Mouse (Mus musculus) liver, adult 2 months (tissue): Measurements from ENCODE around the gene Ccer2. TPM values are rescaled to one million over a fixed set of nuclear protein-coding genes. Genes with fewer than 3 reads are reported as not detected.
A peak's percentile ranks its signal among the peaks of the same experiment; 100 is the strongest.

Experiments
- DNase-seq: peaks from one replicate; pipeline ENCODE4 v3.0.0-alpha.2; 2011; ENCODE audit warnings: low read depth, low spot score; ENCODE audit errors: extremely low read depth
- H3K27ac ChIP-seq: fragments of 200-500 bp; replicated peaks from 2 replicates; pipeline ENCODE4 v1.5.1; 2012; ENCODE audit warnings: low read depth, mild to moderate bottlenecking, control low read depth, inconsistent platforms, low read length; ENCODE audit not compliant: insufficient read depth
- H3K27me3 ChIP-seq: fragments of 200-500 bp; 2 replicates; pipeline ENCODE4 v1.6.1; 2012; ENCODE audit warnings: mild to moderate bottlenecking, moderate library complexity, low read length, inconsistent platforms; ENCODE audit not compliant: control insufficient read depth, insufficient read depth
- H3K36me3 ChIP-seq: fragments of 200-500 bp; 2 replicates; pipeline ENCODE4 v1.6.1; 2012; ENCODE audit warnings: low read length, inconsistent platforms; ENCODE audit not compliant: control insufficient read depth, insufficient read depth
- H3K4me1 ChIP-seq: fragments of 200-500 bp; 2 replicates; pipeline ENCODE4 v1.6.1; 2011; ENCODE audit warnings: low read length; ENCODE audit not compliant: control insufficient read depth, insufficient read depth
- H3K4me3 ChIP-seq: fragments of 200-500 bp; 2 replicates; pipeline ENCODE4 v1.5.1; 2011; ENCODE audit warnings: low read depth, mild to moderate bottlenecking, control low read depth, low read length, moderate library complexity; ENCODE audit not compliant: insufficient read depth
- H3K79me2 ChIP-seq: fragments of 200-500 bp; 2 replicates; pipeline ENCODE4 v1.6.1; 2012; ENCODE audit warnings: inconsistent platforms, mild to moderate bottlenecking, low read length, moderate library complexity; ENCODE audit not compliant: control insufficient read depth, insufficient read depth
- H3K9ac ChIP-seq: fragments of 200-500 bp; 2 replicates; pipeline ENCODE4 v1.6.1; 2012; ENCODE audit warnings: low read depth, mild to moderate bottlenecking, control low read depth, inconsistent platforms, low read length
- CTCF ChIP-seq: fragments of 200-500 bp; IDR thresholded peaks from 2 replicates; pipeline ENCODE4 v1.5.1; 2011; ENCODE audit warnings: low read depth, low read length, control low read depth
- POLR2A ChIP-seq: fragments of 200-500 bp; IDR thresholded peaks from 2 replicates; pipeline ENCODE4 v1.6.1; 2011; ENCODE audit warnings: low read length, control low read depth; ENCODE audit not compliant: insufficient read depth; ENCODE audit errors: extremely low read depth
- WGBS: fragments of 180-500 bp; shearing (Covaris S2); methylation state at CpG from one replicate; pipeline ENCODE4 v1.1.7; 2018; 5-methylcytosine and 5-hydroxymethylcytosine counted together
- polyA plus RNA-seq: library from polyadenylated mRNA; depleted of rRNA; stranded (reverse); fragments of >200 nt; gene quantifications from 2 replicates; pipeline ENCODE4 v1.2.3, GENCODE M21; 2012
- total RNA-seq: library from RNA; depleted of rRNA; stranded (reverse); fragments of >200 nt; gene quantifications from 2 replicates; pipeline ENCODE4 v1.2.3, GENCODE M21; 2014

The Ccer2 gene
- total and polyA plus RNA-seq, 2 experiments = not detected

- Histone ChIP-seq H3K9ac (no peak overlapping the region), H3K27me3 (no peaks in the 10 kb centered on the region), H3K36me3 (no peaks in the 10 kb centered on the region), H3K27ac (no peak overlapping the region), H3K4me3 (no peak overlapping the region), H3K4me1 (no peaks in the 10 kb centered on the region), H3K79me2 (no peaks in the 10 kb centered on the region)
- WGBS = 90% methylated on average over 10 of the region's 10 CpGs
- no peak for DNase-seq
- TF ChIP-seq POLR2A = no peak
Observed at GRCm38 (mm10) chr7:28717726-28718125, 38.2 kb upstream of the Ccer2 start.

- no peaks in the 10 kb centered on the region for H3K4me1 ChIP-seq
- H3K4me3 ChIP-seq = no peak overlapping the region
- H3K27me3 ChIP-seq = no peaks in the 10 kb centered on the region
- WGBS = 52% methylated on average over 4 of the region's 4 CpGs
- no peak overlapping the region for H3K27ac ChIP-seq
- TF ChIP-seq CTCF = no peak
- no peak for TF ChIP-seq POLR2A
- DNase-seq = no peak
- H3K36me3 ChIP-seq = no peaks in the 10 kb centered on the region
- H3K9ac ChIP-seq = no peak overlapping the region
- no peaks in the 10 kb centered on the region for H3K79me2 ChIP-seq
Observed at GRCm38 (mm10) chr7:28719159-28719558, 36.8 kb upstream of the Ccer2 start.

GRCm38 (mm10) chr7:28719650-28720049 lies 36.3 kb upstream of the Ccer2 start:
- Histone ChIP-seq H3K27ac (no peak overlapping the region), H3K9ac (no peak overlapping the region), H3K79me2 (no peaks in the 10 kb centered on the region), H3K4me3 (no peak overlapping the region), H3K36me3 (no peaks in the 10 kb centered on the region), H3K4me1 (no peaks in the 10 kb centered on the region), H3K27me3 (no peaks in the 10 kb centered on the region)
- DNase-seq = no peak
- 63% methylated on average over 2 of the region's 2 CpGs for WGBS
- TF ChIP-seq POLR2A (no peak), CTCF (no peak)

- no peaks in the 10 kb centered on the region for H3K27me3 ChIP-seq
- no peak overlapping the region for H3K9ac ChIP-seq
- H3K36me3 ChIP-seq = no peaks in the 10 kb centered on the region
- WGBS = 93% methylated on average over 3 of the region's 3 CpGs
- no peak overlapping the region for H3K27ac ChIP-seq
- DNase-seq = no peak
- H3K4me3 ChIP-seq = no peak overlapping the region
- TF ChIP-seq CTCF (no peak), POLR2A (no peak)
- no peaks in the 10 kb centered on the region for H3K4me1 ChIP-seq
- no peaks in the 10 kb centered on the region for H3K79me2 ChIP-seq
Observed at GRCm38 (mm10) chr7:28720753-28721537, 35.0 kb upstream of the Ccer2 start.

- no peaks in the 10 kb centered on the region for H3K36me3 ChIP-seq
- no peaks in the 10 kb centered on the region for H3K27me3 ChIP-seq
- H3K9ac ChIP-seq = no peak overlapping the region
- H3K27ac ChIP-seq = no peak overlapping the region
- H3K4me3 ChIP-seq = no peak overlapping the region
- DNase-seq = no peak
- TF ChIP-seq POLR2A (no peak), CTCF (peak; percentile 11; the same call in 1 of the 2 replicates)
- no peaks in the 10 kb centered on the region for H3K79me2 ChIP-seq
- H3K4me1 ChIP-seq = peaks cover 2% of the 10 kb centered on the region; the same call in 1 of the 2 replicates
- WGBS = 97% methylated on average over 7 of the region's 7 CpGs
Observed at GRCm38 (mm10) chr7:28722079-28722478, 33.9 kb upstream of the Ccer2 start.

GRCm38 (mm10) chr7:28724613-28725012 lies 31.4 kb upstream of the Ccer2 start:
- H3K36me3 ChIP-seq = no peaks in the 10 kb centered on the region
- no peak overlapping the region for H3K4me3 ChIP-seq
- no peak for TF ChIP-seq CTCF
- no peak for TF ChIP-seq POLR2A
- H3K4me1 ChIP-seq = peaks cover 2% of the 10 kb centered on the region; the same call in 1 of the 2 replicates
- H3K27ac ChIP-seq = no peak overlapping the region
- no peaks in the 10 kb centered on the region for H3K27me3 ChIP-seq
- H3K9ac ChIP-seq = no peak overlapping the region
- DNase-seq = no peak
- no peaks in the 10 kb centered on the region for H3K79me2 ChIP-seq
- WGBS = 95% methylated on average over 2 of the region's 2 CpGs
